Mouse (Mus musculus): ENCODE data around the gene Ubr2.

DNA sequence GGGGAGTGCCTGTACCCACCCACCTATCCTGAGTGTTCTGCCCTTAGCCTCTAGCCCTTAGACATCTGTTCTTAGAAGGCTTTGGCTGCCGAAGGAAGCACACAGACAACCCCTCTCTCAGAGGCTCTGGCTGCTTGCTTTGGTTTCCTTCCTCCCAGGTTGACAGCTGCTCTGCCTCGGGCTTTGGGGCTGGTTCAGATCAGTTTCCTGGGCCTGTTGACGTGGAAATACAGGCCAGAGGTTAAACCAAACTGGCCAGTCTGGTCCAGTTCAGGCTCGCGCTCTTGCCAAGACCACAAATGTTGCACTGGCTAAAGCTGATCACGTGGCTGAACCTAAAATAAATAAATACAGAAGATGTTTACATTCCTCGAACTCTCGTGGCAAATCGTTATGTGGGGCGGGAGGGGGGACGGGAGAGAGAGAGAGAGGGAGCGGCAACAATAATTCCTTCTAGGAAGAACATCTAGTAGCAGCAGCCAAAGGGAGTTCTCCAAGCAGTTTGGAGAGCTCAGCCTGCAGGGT, 49.5 kb upstream of the Ubr2 start:
- TF ChIP-seq EP300 (IDR thresholded peaks at IDR 0.05; ENCODE audit: insufficient read depth, low read depth, low read length) (0 out of 2 replicates have a peak, but pooled peaks have one; percentile 39), POLR2A (IDR thresholded peaks at IDR 0.05; ENCODE audit: insufficient read depth, low read depth, low read length) (no peak)

Data from heart, adult 2 months (tissue).